Mouse (Mus musculus) embryonic facial prominence, embryonic 10.5 days (tissue): Measurements from ENCODE around the gene Exoc7. TPM values are rescaled to one million over a fixed set of nuclear protein-coding genes. Genes with fewer than 3 reads are reported as not detected.

ENCODE experiments used
- DNase-seq: peaks from one replicate; pipeline ENCODE4 v3.0.0-alpha.2; 2017; ENCODE audit warnings: low spot score
- H3K27ac ChIP-seq: fragments of 300-500 bp; sonication (generic); replicated peaks from 2 replicates; pipeline ENCODE4 v1.5.1; 2016; ENCODE audit warnings: mild to moderate bottlenecking
- H3K27me3 ChIP-seq: fragments of 300-500 bp; sonication (generic); replicated peaks from 2 replicates; pipeline ENCODE4 v1.6.1; 2016; ENCODE audit warnings: low read depth, mild to moderate bottlenecking; ENCODE audit not compliant: poor library complexity, severe bottlenecking
- H3K36me3 ChIP-seq: fragments of 300-500 bp; sonication (generic); replicated peaks from 2 replicates; pipeline ENCODE4 v1.6.1; 2016; ENCODE audit warnings: mild to moderate bottlenecking, moderate library complexity
- H3K4me1 ChIP-seq: fragments of 300-500 bp; sonication (generic); 2 replicates; pipeline ENCODE4 v1.6.1; 2016
- H3K4me3 ChIP-seq: fragments of 300-500 bp; sonication (generic); 2 replicates; pipeline ENCODE4 v1.5.1; 2016; ENCODE audit warnings: mild to moderate bottlenecking, moderate library complexity
- H3K9me3 ChIP-seq: fragments of 300-500 bp; sonication (generic); 2 replicates; pipeline ENCODE4 v1.6.1; 2016; ENCODE audit warnings: mild to moderate bottlenecking
- WGBS: fragments of 180-500 bp; shearing (Covaris S2); methylation state at CpG from one replicate; pipeline ENCODE4 v1.1.7; 2016; 5-methylcytosine and 5-hydroxymethylcytosine counted together
- polyA plus RNA-seq: library from polyadenylated mRNA; unstranded; fragments of >200 nt; fragmentation: Nextera tagmentation; extraction: Ambion mirVana; gene quantifications from 2 replicates; pipeline ENCODE4 v1.2.1, GENCODE M21; 2016

The Exoc7 gene
- polyA plus RNA-seq, result 55.4 and 59.7 TPM in 2 replicates

GRCm38 (mm10) chr11:116307019-116307725, at the start of gene Exoc7:
Exoc7 (minus strand) TSS chr11:116307233.
- H3K27me3 ChIP-seq, result 0 out of 2 replicates have a peak, but pooled peaks cover 9% of the 10 kb centered on the region

GRCm38 (mm10) chr11:116354521-116354920, 47.5 kb upstream of the Exoc7 start:
- H3K36me3 ChIP-seq, result peaks cover 26% of the 10 kb centered on the region
- no peak for DNase-seq
- no peak overlapping the region for H3K4me3 ChIP-seq
- no peak overlapping the region for H3K27ac ChIP-seq
- peaks cover 3% of the 10 kb centered on the region; the same call in 1 of the 2 replicates for H3K9me3 ChIP-seq
- WGBS, result 29% methylated on average over 17 of the region's 17 CpGs
- peaks cover 7% of the 10 kb centered on the region; the same call in 1 of the 2 replicates for H3K4me1 ChIP-seq
- peaks cover 10% of the 10 kb centered on the region for H3K27me3 ChIP-seq

More at GRCm38 (mm10) chr11:116307019-116307725, at the start of gene Exoc7:
- Histone ChIP-seq H3K4me1 (peaks cover 17% of the 10 kb centered on the region), H3K4me3 (peak within 1 kb of the TSS; percentile 86), H3K9me3 (no peaks in the 10 kb centered on the region), H3K36me3 (peaks cover 31% of the 10 kb centered on the region), H3K27ac (peak within 1 kb of the TSS; percentile 84)
- 83% methylated on average over 10 of the region's 10 CpGs for WGBS
- no peak for DNase-seq

GRCm38 (mm10) chr11:116353535-116353934, 46.5 kb upstream of the Exoc7 start:
- H3K27me3 ChIP-seq, result peaks cover 15% of the 10 kb centered on the region
- H3K4me1 ChIP-seq, result peaks cover 7% of the 10 kb centered on the region; the same call in 1 of the 2 replicates
- 90% methylated on average over 8 of the region's 8 CpGs for WGBS
- H3K4me3 ChIP-seq, result no peak overlapping the region
- no peak overlapping the region for H3K27ac ChIP-seq
- H3K36me3 ChIP-seq, result peaks cover 34% of the 10 kb centered on the region
- H3K9me3 ChIP-seq, result peaks cover 3% of the 10 kb centered on the region; the same call in 1 of the 2 replicates
- no peak for DNase-seq

GRCm38 (mm10) chr11:116351294-116351693, 44.3 kb upstream of the Exoc7 start:
- peaks cover 46% of the 10 kb centered on the region for H3K36me3 ChIP-seq
- no peak overlapping the region for H3K27ac ChIP-seq

GRCm38 (mm10) chr11:116347955-116348354, 40.9 kb upstream of the Exoc7 start:
- WGBS, result 63% methylated on average over 5 of the region's 5 CpGs
- Histone ChIP-seq H3K4me3 (no peak overlapping the region), H3K27ac (no peak overlapping the region; the same call in 1 of the 2 replicates)

More at GRCm38 (mm10) chr11:116351294-116351693, 44.3 kb upstream of the Exoc7 start:
- no peak overlapping the region for H3K4me3 ChIP-seq
- WGBS, result 89% methylated on average over 5 of the region's 5 CpGs
- peaks cover 18% of the 10 kb centered on the region; the same call in 1 of the 2 replicates for H3K4me1 ChIP-seq
- H3K9me3 ChIP-seq, result peaks cover 3% of the 10 kb centered on the region; the same call in 1 of the 2 replicates
- no peak for DNase-seq
- H3K27me3 ChIP-seq, result peaks cover 15% of the 10 kb centered on the region

GRCm38 (mm10) chr11:116347012-116347411, 40.0 kb upstream of the Exoc7 start:
- 71% methylated on average over 7 of the region's 7 CpGs for WGBS
- no peak for DNase-seq
- Histone ChIP-seq H3K36me3 (peaks cover 41% of the 10 kb centered on the region), H3K4me1 (peaks cover 24% of the 10 kb centered on the region; the same call in 1 of the 2 replicates), H3K4me3 (no peak overlapping the region), H3K9me3 (no peaks in the 10 kb centered on the region), H3K27me3 (peaks cover 6% of the 10 kb centered on the region; the same call in 1 of the 2 replicates), H3K27ac (0 out of 2 replicates have a peak overlapping the region, but pooled peaks have one; percentile 19)

More at GRCm38 (mm10) chr11:116347955-116348354, 40.9 kb upstream of the Exoc7 start:
- H3K27me3 ChIP-seq, result peaks cover 6% of the 10 kb centered on the region; the same call in 1 of the 2 replicates
- no peak for DNase-seq
- peaks cover 33% of the 10 kb centered on the region for H3K36me3 ChIP-seq
- no peaks in the 10 kb centered on the region for H3K9me3 ChIP-seq
- H3K4me1 ChIP-seq, result peaks cover 19% of the 10 kb centered on the region; the same call in 1 of the 2 replicates

GRCm38 (mm10) chr11:116342069-116342791, 35.2 kb upstream of the Exoc7 start:
- H3K4me1 ChIP-seq, result peaks cover 30% of the 10 kb centered on the region
- H3K27ac ChIP-seq, result no peak overlapping the region; the same call in 1 of the 2 replicates
- H3K27me3 ChIP-seq, result peaks cover 12% of the 10 kb centered on the region
- peak overlapping the region; percentile 2; the same call in 1 of the 2 replicates for H3K4me3 ChIP-seq
- DNase-seq, result no peak
- 76% methylated on average over 25 of the region's 25 CpGs for WGBS
- peaks cover 36% of the 10 kb centered on the region for H3K36me3 ChIP-seq
- H3K9me3 ChIP-seq, result no peaks in the 10 kb centered on the region

- Histone ChIP-seq H3K4me3 (no peak overlapping the region), H3K27me3 (peaks cover 55% of the 10 kb centered on the region), H3K27ac (no peak overlapping the region), H3K9me3 (no peaks in the 10 kb centered on the region), H3K4me1 (peaks cover 63% of the 10 kb centered on the region), H3K36me3 (peaks cover 12% of the 10 kb centered on the region; the same call in 1 of the 2 replicates)
- 82% methylated on average over 6 of the region's 6 CpGs for WGBS
- DNase-seq, result no peak
Measured at GRCm38 (mm10) chr11:116337531-116337930, 30.5 kb upstream of the Exoc7 start.

GRCm38 (mm10) chr11:116337000-116337399, 30.0 kb upstream of the Exoc7 start:
- H3K27me3 ChIP-seq, result peaks cover 61% of the 10 kb centered on the region
- peaks cover 7% of the 10 kb centered on the region; the same call in 1 of the 2 replicates for H3K36me3 ChIP-seq
- H3K27ac ChIP-seq, result no peak overlapping the region
- H3K4me3 ChIP-seq, result no peak overlapping the region
- WGBS, result 63% methylated on average over 12 of the region's 12 CpGs
- H3K9me3 ChIP-seq, result no peaks in the 10 kb centered on the region
- DNase-seq, result no peak
- H3K4me1 ChIP-seq, result peaks cover 64% of the 10 kb centered on the region

GRCm38 (mm10) chr11:116336393-116336792, 29.4 kb upstream of the Exoc7 start:
- peaks cover 70% of the 10 kb centered on the region for H3K4me1 ChIP-seq
- H3K4me3 ChIP-seq, result peak overlapping the region; percentile 69
- peaks cover 3% of the 10 kb centered on the region; the same call in 1 of the 2 replicates for H3K36me3 ChIP-seq
- H3K9me3 ChIP-seq, result no peaks in the 10 kb centered on the region
- WGBS, result 93% methylated on average over 4 of the region's 4 CpGs
- H3K27ac ChIP-seq, result no peak overlapping the region
- no peak for DNase-seq
- peaks cover 67% of the 10 kb centered on the region for H3K27me3 ChIP-seq

GRCm38 (mm10) chr11:116335244-116336036, 28.4 kb upstream of the Exoc7 start, which contains the start of gene Foxj1:
Foxj1 (minus strand) TSS chr11:116335399.
- peak within 1 kb of the TSS; percentile 86 for H3K27ac ChIP-seq
- H3K4me3 ChIP-seq, result peak within 1 kb of the TSS; percentile 69
- H3K27me3 ChIP-seq, result peaks cover 76% of the 10 kb centered on the region
- peaks cover 3% of the 10 kb centered on the region; the same call in 1 of the 2 replicates for H3K36me3 ChIP-seq
- peaks cover 76% of the 10 kb centered on the region for H3K4me1 ChIP-seq
- no peaks in the 10 kb centered on the region for H3K9me3 ChIP-seq
- peak; percentile 98 for DNase-seq
- WGBS, result under 1% methylated on average over 61 of the region's 61 CpGs
